Mouse (Mus musculus): Measurements from ENCODE around the gene Vps51. TPM values are rescaled to one million over a fixed set of nuclear protein-coding genes. Genes with fewer than 3 reads are reported as not detected.

Gene Vps51
- polyA plus RNA-seq, 1 experiment from 2014 or later: 66.0 TPM

GRCm38 (mm10) chr19:6070571-6071250, 6.3 kb downstream of the Vps51 start:
- Histone ChIP-seq H3K27ac (no peak overlapping the region), H3K9me3 (no peaks in the 10 kb centered on the region), H3K4me3 (replicated peaks) (no peak overlapping the region), H3K4me1 (peaks cover 24% of the 10 kb centered on the region), H3K27me3 (no peaks in the 10 kb centered on the region), H3K9ac (no peak overlapping the region), H3K4me2 (no peak overlapping the region), H3K36me3 (replicated peaks) (peaks cover 42% of the 10 kb centered on the region)
- no peak for ATAC-seq (ENCODE audit: low FRiP score)
- WGBS: 89% methylated on average over 31 of the region's 31 CpGs

DNA sequence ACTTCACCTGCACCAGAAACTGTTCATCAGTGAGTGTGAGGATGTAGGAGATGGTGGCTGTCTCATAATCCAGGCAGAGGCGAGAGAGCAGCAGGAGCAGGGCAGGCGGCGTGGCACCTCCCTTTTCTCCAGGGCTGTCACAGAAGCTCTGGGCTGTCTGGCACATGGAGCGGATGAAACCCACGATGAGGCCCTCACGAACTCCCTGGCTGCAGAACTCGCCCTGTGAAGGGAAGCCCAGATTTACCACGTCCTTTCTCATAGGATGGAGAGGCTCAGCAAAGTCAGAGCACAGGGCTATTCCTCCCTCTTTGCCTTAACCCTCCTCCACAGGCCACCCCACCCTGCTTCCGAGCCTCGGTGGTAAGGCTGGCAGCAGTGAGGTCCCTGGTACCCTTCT, 7.2 kb downstream of the Vps51 start:
- Histone ChIP-seq H3K9ac (no peak overlapping the region), H3K36me3 (replicated peaks) (peaks cover 38% of the 10 kb centered on the region), H3K4me1 (peaks cover 24% of the 10 kb centered on the region), H3K9me3 (no peaks in the 10 kb centered on the region), H3K27me3 (no peaks in the 10 kb centered on the region), H3K4me3 (replicated peaks) (no peak overlapping the region), H3K4me2 (no peak overlapping the region), H3K27ac (no peak overlapping the region)
- no peak for ATAC-seq (ENCODE audit: low FRiP score)
- WGBS: 89% methylated on average over 10 of the region's 10 CpGs

DNA sequence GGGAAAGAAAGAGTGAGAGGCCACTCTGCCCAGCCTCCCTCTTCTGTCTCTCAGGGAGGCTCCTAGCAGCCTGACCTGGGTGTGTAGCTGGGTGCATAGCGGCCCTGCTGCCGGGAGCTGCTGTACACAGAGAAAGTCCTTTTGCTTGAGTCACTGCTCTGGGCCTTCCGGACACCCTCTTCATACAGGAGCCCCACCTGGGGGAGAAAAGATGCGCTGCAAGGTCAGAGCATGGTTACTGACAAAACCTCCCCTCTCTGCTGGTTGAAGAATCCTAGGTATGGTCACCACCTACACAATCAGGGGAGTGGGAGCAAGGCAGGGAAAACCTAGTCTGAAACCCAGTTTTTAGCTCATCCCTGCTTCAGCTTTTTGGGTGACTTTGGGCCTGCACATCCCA, 8.1 kb downstream of the Vps51 start:
- H3K27ac ChIP-seq: no peak overlapping the region
- WGBS: 79% methylated on average over 4 of the region's 4 CpGs
- ATAC-seq (ENCODE audit: low FRiP score): no peak

GRCm38 (mm10) chr19:6067724-6068415, 9.2 kb downstream of the Vps51 start, which contains the start of gene Tm7sf2:
Tm7sf2 (minus strand) TSS chr19:6068373.
- peak; percentile 94 for ATAC-seq (ENCODE audit: low FRiP score)
- WGBS: 8% methylated on average over 33 of the region's 33 CpGs
- Histone ChIP-seq H3K9me3 (no peaks in the 10 kb centered on the region), H3K4me2 (peak within 1 kb of the TSS; percentile 94), H3K9ac (peak within 1 kb of the TSS; percentile 72), H3K27ac (peak within 1 kb of the TSS; percentile 89), H3K36me3 (replicated peaks) (peaks cover 36% of the 10 kb centered on the region), H3K4me3 (replicated peaks) (peak within 1 kb of the TSS; percentile 56), H3K4me1 (peaks cover 27% of the 10 kb centered on the region), H3K27me3 (no peaks in the 10 kb centered on the region)

More for the DNA sequence above, 8.1 kb downstream of the Vps51 start:
- H3K4me1 ChIP-seq: peaks cover 24% of the 10 kb centered on the region
- H3K4me2 ChIP-seq: no peak overlapping the region
- peaks cover 35% of the 10 kb centered on the region for H3K36me3 ChIP-seq (replicated peaks)
- no peaks in the 10 kb centered on the region for H3K9me3 ChIP-seq
- H3K27me3 ChIP-seq: no peaks in the 10 kb centered on the region
- H3K9ac ChIP-seq: no peak overlapping the region
- H3K4me3 ChIP-seq (replicated peaks): no peak overlapping the region

GRCm38 (mm10) chr19:6067011-6067723, 9.9 kb downstream of the Vps51 start:
- Histone ChIP-seq H3K27me3 (no peaks in the 10 kb centered on the region), H3K4me2 (peak overlapping the region; percentile 94), H3K4me1 (peaks cover 34% of the 10 kb centered on the region), H3K9me3 (no peaks in the 10 kb centered on the region), H3K36me3 (replicated peaks) (peaks cover 37% of the 10 kb centered on the region), H3K27ac (peak overlapping the region; percentile 89), H3K4me3 (replicated peaks) (peak overlapping the region; percentile 56), H3K9ac (peak overlapping the region; percentile 72)
- under 1% methylated on average over 30 of the region's 30 CpGs for WGBS
- peak; percentile 76 for ATAC-seq (ENCODE audit: low FRiP score)

- no peak; the same call in 1 of the 2 replicates for ATAC-seq (ENCODE audit: low FRiP score)
- 41% methylated on average over 5 of the region's 5 CpGs for WGBS
- peaks cover 40% of the 10 kb centered on the region for H3K4me1 ChIP-seq
Measured at GRCm38 (mm10) chr19:6066571-6066970, 10.5 kb downstream of the Vps51 start.

DNA sequence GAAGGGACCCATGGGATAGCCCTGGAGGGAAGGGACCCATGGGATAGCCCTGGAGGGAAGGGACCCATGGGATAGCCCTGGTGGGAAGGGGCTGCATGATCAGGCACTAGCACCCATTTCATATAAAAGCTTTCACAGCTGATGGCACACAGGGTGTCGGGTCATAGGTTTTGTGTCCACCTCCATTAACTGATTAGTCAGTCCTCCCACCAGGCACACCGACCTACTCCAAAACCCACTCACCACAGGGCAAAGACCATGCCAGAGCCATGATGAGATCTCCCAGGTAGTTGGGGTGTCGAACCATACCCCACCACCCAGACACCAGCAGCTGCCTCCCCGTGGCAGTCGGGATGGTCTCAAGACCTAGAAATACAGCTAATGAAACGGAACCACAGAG, 13.9 kb downstream of the Vps51 start:
- H3K27ac ChIP-seq: no peak overlapping the region
- H3K4me3 ChIP-seq (replicated peaks): no peak overlapping the region
- 0 out of 2 replicates have a peak overlapping the region, but pooled peaks have one; percentile 98 for H3K9ac ChIP-seq
- H3K4me2 ChIP-seq: peak overlapping the region; percentile 19
- H3K36me3 ChIP-seq (replicated peaks): peaks cover 22% of the 10 kb centered on the region
- WGBS: 85% methylated on average over 6 of the region's 6 CpGs
- no peaks in the 10 kb centered on the region for H3K27me3 ChIP-seq
- peaks cover 50% of the 10 kb centered on the region for H3K4me1 ChIP-seq
- no peak for ATAC-seq (ENCODE audit: low FRiP score)
- no peaks in the 10 kb centered on the region for H3K9me3 ChIP-seq

More at GRCm38 (mm10) chr19:6066571-6066970, 10.5 kb downstream of the Vps51 start:
- H3K4me3 ChIP-seq (replicated peaks): peak overlapping the region; percentile 56
- no peaks in the 10 kb centered on the region for H3K9me3 ChIP-seq
- peak overlapping the region; percentile 94 for H3K4me2 ChIP-seq
- no peaks in the 10 kb centered on the region for H3K27me3 ChIP-seq
- H3K27ac ChIP-seq: peak overlapping the region; percentile 89
- H3K9ac ChIP-seq: peak overlapping the region; percentile 72
- H3K36me3 ChIP-seq (replicated peaks): peaks cover 36% of the 10 kb centered on the region

DNA sequence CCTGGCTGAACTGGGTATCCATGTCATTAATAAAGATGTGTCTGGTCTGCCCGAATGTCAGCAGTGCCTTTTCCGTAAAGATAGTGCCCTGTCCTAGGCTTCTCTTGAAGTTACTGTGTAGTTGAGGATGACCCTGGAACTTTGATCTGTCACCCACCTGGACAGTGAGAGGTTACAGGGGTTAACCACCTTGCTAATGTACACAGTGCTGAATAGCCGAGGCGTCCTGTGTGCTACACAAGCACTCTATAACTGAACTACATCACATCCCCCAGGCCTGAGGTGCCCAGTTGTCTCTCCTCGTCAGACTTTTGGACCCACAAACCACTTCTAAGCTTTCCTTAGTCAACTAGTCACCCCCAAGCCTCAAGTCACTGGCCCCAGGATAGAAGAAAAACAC, 14.6 kb downstream of the Vps51 start:
- 80% methylated on average over 5 of the region's 5 CpGs for WGBS
- H3K36me3 ChIP-seq (replicated peaks): peaks cover 22% of the 10 kb centered on the region
- peak overlapping the region; percentile 100 for H3K4me2 ChIP-seq
- peaks cover 44% of the 10 kb centered on the region for H3K4me1 ChIP-seq
- no peak for ATAC-seq (ENCODE audit: low FRiP score)
- H3K27me3 ChIP-seq: no peaks in the 10 kb centered on the region
- peak overlapping the region; percentile 89 for H3K4me3 ChIP-seq (replicated peaks)
- no peaks in the 10 kb centered on the region for H3K9me3 ChIP-seq
- peak overlapping the region; percentile 97; the same call in 1 of the 2 replicates for H3K27ac ChIP-seq
- H3K9ac ChIP-seq: peak overlapping the region; percentile 98

- H3K4me3 ChIP-seq (replicated peaks): peak overlapping the region; percentile 89
- WGBS: 2% methylated on average over 44 of the region's 44 CpGs
- no peak for ATAC-seq (ENCODE audit: low FRiP score)
- peak overlapping the region; percentile 97 for H3K27ac ChIP-seq
- H3K27me3 ChIP-seq: no peaks in the 10 kb centered on the region
- peak overlapping the region; percentile 98 for H3K9ac ChIP-seq
- H3K9me3 ChIP-seq: no peaks in the 10 kb centered on the region
- peaks cover 22% of the 10 kb centered on the region for H3K36me3 ChIP-seq (replicated peaks)
- H3K4me1 ChIP-seq: peaks cover 41% of the 10 kb centered on the region
- peak overlapping the region; percentile 100 for H3K4me2 ChIP-seq
Measured at GRCm38 (mm10) chr19:6061641-6062302, 15.3 kb downstream of the Vps51 start.

- H3K4me2 ChIP-seq: peak within 1 kb of the TSS; percentile 100
- under 1% methylated on average over 58 of the region's 58 CpGs for WGBS
- H3K4me1 ChIP-seq: peaks cover 41% of the 10 kb centered on the region
- H3K9me3 ChIP-seq: no peaks in the 10 kb centered on the region
- peaks cover 22% of the 10 kb centered on the region for H3K36me3 ChIP-seq (replicated peaks)
- H3K27ac ChIP-seq: peak within 1 kb of the TSS; percentile 97
- ATAC-seq (ENCODE audit: low FRiP score): peak; percentile 51
- H3K9ac ChIP-seq: peak within 1 kb of the TSS; percentile 98
- no peaks in the 10 kb centered on the region for H3K27me3 ChIP-seq
- peak within 1 kb of the TSS; percentile 89 for H3K4me3 ChIP-seq (replicated peaks)
Measured at GRCm38 (mm10) chr19:6061021-6061533, 16.0 kb downstream of the Vps51 start, which contains the start of gene Znhit2. Znhit2 (plus strand) TSS chr19:6061192.

GRCm38 (mm10) chr19:6058966-6059365, 18.1 kb downstream of the Vps51 start:
- H3K9ac ChIP-seq: peak overlapping the region; percentile 93; the same call in 1 of the 2 replicates
- H3K4me2 ChIP-seq: peak overlapping the region; percentile 84
- peaks cover 41% of the 10 kb centered on the region for H3K36me3 ChIP-seq (replicated peaks)
- no peaks in the 10 kb centered on the region for H3K9me3 ChIP-seq
- ATAC-seq (ENCODE audit: low FRiP score): no peak
- H3K27me3 ChIP-seq: no peaks in the 10 kb centered on the region
- H3K4me1 ChIP-seq: peaks cover 41% of the 10 kb centered on the region
- H3K27ac ChIP-seq: no peak overlapping the region
- H3K4me3 ChIP-seq (replicated peaks): peak overlapping the region; percentile 86
- 88% methylated on average over 5 of the region's 5 CpGs for WGBS
